Mouse (Mus musculus) bone marrow macrophage, adult 2 months (primary cell): ENCODE results near the gene Cep152.

Source experiments
- CTCF ChIP-seq: IDR thresholded peaks from 2 replicates; pipeline ENCODE4 v1.5.1; 2012; ENCODE audit warnings: low read depth, mild to moderate bottlenecking, low read length, moderate library complexity
- POLR2A ChIP-seq: IDR thresholded peaks from 2 replicates; pipeline ENCODE4 v1.6.1; 2012; ENCODE audit warnings: mild to moderate bottlenecking, low read depth, low read length, borderline replicate concordance

DNA sequence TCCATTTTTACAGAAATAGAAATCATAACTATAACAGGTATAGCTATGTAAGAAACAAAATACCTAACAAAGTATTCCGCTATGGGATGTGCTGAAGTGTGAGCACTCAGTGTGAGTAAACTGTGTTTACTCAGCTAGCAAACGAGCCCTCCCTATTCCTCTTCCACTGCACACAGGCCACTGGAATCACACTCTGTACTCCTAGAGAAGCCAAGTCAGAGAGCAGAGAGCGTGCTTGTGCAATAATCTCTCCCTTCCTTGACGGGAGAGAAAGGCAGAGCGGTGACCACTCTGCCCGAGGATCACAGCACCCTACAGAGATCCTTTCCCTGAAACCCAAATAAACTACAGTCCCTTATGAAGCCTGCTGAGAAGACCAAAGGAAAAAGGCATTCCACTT lies 26.7 kb downstream of the Cep152 start:
- TF ChIP-seq CTCF (no peak), POLR2A (no peak)
